ENCODE assay signal across 22 mouse cellular contexts in the genomic region with DNA sequence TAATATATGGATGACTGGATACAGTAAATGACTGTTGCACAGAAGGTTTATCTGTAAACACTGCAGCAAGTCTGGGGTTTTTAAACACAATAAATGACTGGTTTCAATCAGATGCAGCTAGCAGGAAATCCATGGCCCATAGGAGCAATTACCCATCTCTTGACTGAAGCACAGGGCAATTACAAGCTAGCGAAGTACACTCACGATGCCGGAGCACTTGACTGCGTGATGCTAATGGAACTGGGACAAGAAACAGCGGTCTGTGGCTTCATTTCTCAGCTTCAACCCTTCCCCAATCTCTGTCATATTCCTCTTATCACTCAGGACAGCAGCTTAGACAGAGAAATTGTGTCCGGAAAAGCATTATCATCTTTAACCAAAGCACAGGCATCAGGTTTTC.
"Had no signal": no experiment of that assay in that cellular context is flagged by ENCODE, and none has a peak within 500 bp of the region (broad histone marks: within the 10 kb centered on the region; RNA-seq: fewer than 3 reads in every experiment).

No protein-coding gene starts in this region.

- H3K27ac ChIP-seq: intestine, embryonic 15.5 days; kidney, embryonic 15.5 days; limb, embryonic 12.5 days; limb, embryonic 15.5 days; liver, embryonic 14.5 days; midbrain, embryonic 12.5 days; stomach, embryonic 15.5 days had no signal

- DNase-seq: kidney, adult 11 months; kidney, adult 8-10 months; kidney, postnatal 10 days; kidney, postnatal 36 days; left cerebral cortex, postnatal 4 days; liver, postnatal 0 days; lung, embryonic 14.5 days; lung, postnatal 4 days; retina, postnatal 1 day; right cerebral cortex, postnatal 25 days; spleen, adult 18-20 months; thymus, adult 18-20 months; thymus, postnatal 36 days had no signal

- H3K4me2 ChIP-seq: intestine, embryonic 15.5 days; kidney, embryonic 15.5 days; limb, embryonic 12.5 days; limb, embryonic 15.5 days; liver, embryonic 11.5 days; lung, embryonic 14.5 days; midbrain, embryonic 12.5 days; stomach, embryonic 15.5 days had no signal

- ATAC-seq: intestine, embryonic 15.5 days; liver, postnatal 0 days; lung, postnatal 0 days had no signal

- H3K27me3 ChIP-seq: intestine, embryonic 15.5 days; kidney, embryonic 15.5 days; limb, embryonic 12.5 days; limb, embryonic 15.5 days; midbrain, embryonic 12.5 days; stomach, embryonic 15.5 days had no signal

- H3K4me1 ChIP-seq: intestine, embryonic 15.5 days; kidney, embryonic 15.5 days; limb, embryonic 12.5 days; limb, embryonic 15.5 days; midbrain, embryonic 12.5 days; stomach, embryonic 15.5 days had no signal

- H3K9ac ChIP-seq: intestine, embryonic 15.5 days; kidney, embryonic 15.5 days; limb, embryonic 12.5 days; limb, embryonic 15.5 days; liver, embryonic 14.5 days; liver, postnatal 0 days; lung, embryonic 14.5 days; midbrain, embryonic 12.5 days; stomach, embryonic 15.5 days had no signal

- H3K36me3 ChIP-seq: intestine, embryonic 15.5 days; kidney, embryonic 15.5 days; limb, embryonic 12.5 days; limb, embryonic 15.5 days; midbrain, embryonic 12.5 days; stomach, embryonic 15.5 days had no signal

- H3K4me3 ChIP-seq: intestine, embryonic 15.5 days; kidney, embryonic 15.5 days; limb, embryonic 12.5 days; limb, embryonic 15.5 days; midbrain, embryonic 12.5 days; stomach, embryonic 15.5 days had no signal

- H3K9me3 ChIP-seq: intestine, embryonic 15.5 days; kidney, embryonic 15.5 days; limb, embryonic 12.5 days; limb, embryonic 15.5 days; midbrain, embryonic 12.5 days; stomach, embryonic 15.5 days had no signal
